Mouse (Mus musculus): ENCODE measurements at regions not wholly inside any gene's neighbourhood (a gene's known extent, or its start where the extent isn't known, plus 50 kb on each side); places are given as distances from the start of the nearest gene placed in this dataset. TPM values are rescaled to one million over a fixed set of nuclear protein-coding genes. Genes with fewer than 3 reads are reported as not detected.
A peak's percentile ranks its signal among the peaks of the same experiment; 100 is the strongest.

GRCm38 (mm10) chr8:44529696-44530095, 405.6 kb upstream of the Fat1 start:
- ATAC-seq (ENCODE audit: low FRiP score): no peak
- WGBS: 91% methylated on average over 1 of the region's 1 CpGs
- H3K4me2 ChIP-seq (replicated peaks): no peak overlapping the region
- H3K9me3 ChIP-seq (replicated peaks): no peaks in the 10 kb centered on the region
- no peaks in the 10 kb centered on the region for H3K36me3 ChIP-seq
- no peaks in the 10 kb centered on the region for H3K4me1 ChIP-seq
- no peak overlapping the region for H3K27ac ChIP-seq
- H3K9ac ChIP-seq: no peak overlapping the region
- no peak overlapping the region for H3K4me3 ChIP-seq
- no peaks in the 10 kb centered on the region for H3K27me3 ChIP-seq

- WGBS: 90% methylated on average over 3 of the region's 3 CpGs
- Histone ChIP-seq H3K36me3 (no peaks in the 10 kb centered on the region), H3K4me1 (no peaks in the 10 kb centered on the region), H3K4me3 (no peak overlapping the region), H3K9ac (no peak overlapping the region), H3K27me3 (no peaks in the 10 kb centered on the region), H3K4me2 (replicated peaks) (no peak overlapping the region), H3K27ac (no peak overlapping the region), H3K9me3 (replicated peaks) (no peaks in the 10 kb centered on the region)
- ATAC-seq (ENCODE audit: low FRiP score): no peak
These were observed 386.4 kb upstream of the Fat1 start for GRCm38 (mm10) chr8:44548885-44549284.

GRCm38 (mm10) chr8:44559161-44559560, 376.1 kb upstream of the Fat1 start:
- 63% methylated on average over 9 of the region's 9 CpGs for WGBS
- H3K9ac ChIP-seq: no peak overlapping the region

GRCm38 (mm10) chr8:44576314-44576858, 358.9 kb upstream of the Fat1 start:
- H3K4me1 ChIP-seq: peaks cover 5% of the 10 kb centered on the region; the same call in 1 of the 2 replicates
- ATAC-seq (ENCODE audit: low FRiP score): peak; percentile 79
- 45% methylated on average over 5 of the region's 5 CpGs for WGBS
- no peaks in the 10 kb centered on the region for H3K36me3 ChIP-seq
- no peak overlapping the region for H3K4me2 ChIP-seq (replicated peaks)
- H3K9ac ChIP-seq: no peak overlapping the region
- H3K4me3 ChIP-seq: no peak overlapping the region
- H3K9me3 ChIP-seq (replicated peaks): no peaks in the 10 kb centered on the region
- H3K27me3 ChIP-seq: no peaks in the 10 kb centered on the region
- no peak overlapping the region for H3K27ac ChIP-seq

More at GRCm38 (mm10) chr8:44559161-44559560, 376.1 kb upstream of the Fat1 start:
- Histone ChIP-seq H3K4me3 (no peak overlapping the region), H3K27me3 (no peaks in the 10 kb centered on the region), H3K4me2 (replicated peaks) (no peak overlapping the region), H3K36me3 (no peaks in the 10 kb centered on the region), H3K4me1 (no peaks in the 10 kb centered on the region), H3K9me3 (replicated peaks) (no peaks in the 10 kb centered on the region), H3K27ac (no peak overlapping the region)
- ATAC-seq (ENCODE audit: low FRiP score): no peak

GRCm38 (mm10) chr8:44576993-44577392, 358.3 kb upstream of the Fat1 start:
- 45% methylated on average over 5 of the region's 5 CpGs for WGBS
- Histone ChIP-seq H3K36me3 (no peaks in the 10 kb centered on the region), H3K4me2 (replicated peaks) (no peak overlapping the region), H3K27ac (no peak overlapping the region), H3K9me3 (replicated peaks) (no peaks in the 10 kb centered on the region), H3K4me1 (peaks cover 5% of the 10 kb centered on the region; the same call in 1 of the 2 replicates), H3K27me3 (no peaks in the 10 kb centered on the region), H3K9ac (no peak overlapping the region), H3K4me3 (no peak overlapping the region)
- ATAC-seq (ENCODE audit: low FRiP score): 0 out of 2 replicates have a peak, but pooled peaks have one; percentile 48

Small RNA genes lying in the stretch of these regions (microRNA-seq; reads per million reads assigned to microRNA genes)
- not detected for gene Gm26241

All from hindbrain, embryonic 12.5 days (tissue).